Mouse (Mus musculus): ENCODE measurements around the gene Calcrl. TPM values are rescaled to one million over a fixed set of nuclear protein-coding genes. Genes with fewer than 3 reads are reported as not detected.

The Calcrl gene
- total and polyA plus RNA-seq, 2 experiments from 2014 or later, result 26.5 to 78.2 TPM

GRCm38 (mm10) chr2:84462411-84462810, 37.2 kb upstream of the Calcrl start:
- ATAC-seq (ENCODE audit: insufficient read depth, low read depth) (no peak), DNase-seq (ENCODE audit: low spot score) (no peak)
- WGBS, result 74% methylated on average over 3 of the region's 3 CpGs
- Histone ChIP-seq H3K4me1 (ENCODE audit: control insufficient read depth, insufficient read depth) (peaks cover 9% of the 10 kb centered on the region; the same call in 1 of the 2 replicates), H3K9me3 (replicated peaks; ENCODE audit: control insufficient read depth, low read length) (no peaks in the 10 kb centered on the region), H3K27me3 (ENCODE audit: control insufficient read depth, insufficient read depth, low read length) (no peaks in the 10 kb centered on the region), H3K27ac (ENCODE audit: low read depth) (no peak overlapping the region), H3K4me2 (ENCODE audit: low read depth, low read length) (no peak overlapping the region), H3K4me3 (ENCODE audit: low read depth, low read length) (no peak overlapping the region), H3K9ac (replicated peaks; ENCODE audit: low read depth, low read length) (no peak overlapping the region), H3K36me3 (replicated peaks; ENCODE audit: control insufficient read depth, insufficient read depth, low read length) (0 out of 2 replicates have a peak, but pooled peaks cover 4% of the 10 kb centered on the region)
- no peak for TF ChIP-seq CTCF (IDR thresholded peaks at IDR 0.05; ENCODE audit: low read depth)
- no peak for TF ChIP-seq EP300 (IDR thresholded peaks at IDR 0.05; ENCODE audit: low read depth)

- 45% methylated on average over 11 of the region's 11 CpGs for WGBS
- DNase-seq (ENCODE audit: low spot score) (peak; percentile 64), ATAC-seq (ENCODE audit: insufficient read depth, low read depth) (peak; percentile 59; the same call in 1 of the 2 replicates)
- Histone ChIP-seq H3K27ac (ENCODE audit: low read depth) (peak overlapping the region; percentile 18), H3K36me3 (replicated peaks; ENCODE audit: control insufficient read depth, insufficient read depth, low read length) (peaks cover 10% of the 10 kb centered on the region; the same call in 1 of the 2 replicates), H3K4me1 (ENCODE audit: control insufficient read depth, insufficient read depth) (peaks cover 3% of the 10 kb centered on the region; the same call in 1 of the 2 replicates), H3K4me2 (ENCODE audit: low read depth, low read length) (no peak overlapping the region; the same call in 1 of the 2 replicates), H3K9me3 (replicated peaks; ENCODE audit: control insufficient read depth, low read length) (no peaks in the 10 kb centered on the region), H3K27me3 (ENCODE audit: control insufficient read depth, insufficient read depth, low read length) (no peaks in the 10 kb centered on the region), H3K9ac (replicated peaks; ENCODE audit: low read depth, low read length) (no peak overlapping the region), H3K4me3 (ENCODE audit: low read depth, low read length) (no peak overlapping the region)
- TF ChIP-seq CTCF (IDR thresholded peaks at IDR 0.05; ENCODE audit: low read depth) (no peak), EP300 (IDR thresholded peaks at IDR 0.05; ENCODE audit: low read depth) (no peak)
These were observed 34.5 kb upstream of the Calcrl start for GRCm38 (mm10) chr2:84459651-84460177.

GRCm38 (mm10) chr2:84457221-84457620, 32.0 kb upstream of the Calcrl start:
- ATAC-seq (ENCODE audit: insufficient read depth, low read depth) (no peak), DNase-seq (ENCODE audit: low spot score) (no peak)
- Histone ChIP-seq H3K4me2 (ENCODE audit: low read depth, low read length) (no peak overlapping the region), H3K9ac (replicated peaks; ENCODE audit: low read depth, low read length) (no peak overlapping the region), H3K27me3 (ENCODE audit: control insufficient read depth, insufficient read depth, low read length) (no peaks in the 10 kb centered on the region), H3K36me3 (replicated peaks; ENCODE audit: control insufficient read depth, insufficient read depth, low read length) (peaks cover 8% of the 10 kb centered on the region), H3K27ac (ENCODE audit: low read depth) (no peak overlapping the region), H3K9me3 (replicated peaks; ENCODE audit: control insufficient read depth, low read length) (no peaks in the 10 kb centered on the region), H3K4me1 (ENCODE audit: control insufficient read depth, insufficient read depth) (peaks cover 3% of the 10 kb centered on the region; the same call in 1 of the 2 replicates), H3K4me3 (ENCODE audit: low read depth, low read length) (no peak overlapping the region)
- 48% methylated on average over 6 of the region's 6 CpGs for WGBS
- TF ChIP-seq CTCF (IDR thresholded peaks at IDR 0.05; ENCODE audit: low read depth) (no peak), EP300 (IDR thresholded peaks at IDR 0.05; ENCODE audit: low read depth) (no peak)

- Histone ChIP-seq H3K9me3 (replicated peaks; ENCODE audit: control insufficient read depth, low read length) (no peaks in the 10 kb centered on the region), H3K9ac (replicated peaks; ENCODE audit: low read depth, low read length) (no peak overlapping the region), H3K4me1 (ENCODE audit: control insufficient read depth, insufficient read depth) (peaks cover 3% of the 10 kb centered on the region; the same call in 1 of the 2 replicates), H3K27ac (ENCODE audit: low read depth) (peak overlapping the region; percentile 33; the same call in 1 of the 2 replicates), H3K4me3 (ENCODE audit: low read depth, low read length) (no peak overlapping the region), H3K4me2 (ENCODE audit: low read depth, low read length) (peak overlapping the region; percentile 25; the same call in 1 of the 2 replicates), H3K27me3 (ENCODE audit: control insufficient read depth, insufficient read depth, low read length) (no peaks in the 10 kb centered on the region), H3K36me3 (replicated peaks; ENCODE audit: control insufficient read depth, insufficient read depth, low read length) (peaks cover 13% of the 10 kb centered on the region)
- ATAC-seq (ENCODE audit: insufficient read depth, low read depth), result peak; percentile 72
- peak; percentile 89 for DNase-seq (ENCODE audit: low spot score)
- WGBS, result 6% methylated on average over 5 of the region's 5 CpGs
- peak; percentile 90 for TF ChIP-seq CTCF (IDR thresholded peaks at IDR 0.05; ENCODE audit: low read depth)
- no peak for TF ChIP-seq EP300 (IDR thresholded peaks at IDR 0.05; ENCODE audit: low read depth)
These were observed 30.1 kb upstream of the Calcrl start for GRCm38 (mm10) chr2:84455236-84455799.

- Histone ChIP-seq H3K4me3 (ENCODE audit: low read depth, low read length) (no peak overlapping the region), H3K27ac (ENCODE audit: low read depth) (peak overlapping the region; percentile 33), H3K36me3 (replicated peaks; ENCODE audit: control insufficient read depth, insufficient read depth, low read length) (peaks cover 13% of the 10 kb centered on the region), H3K9me3 (replicated peaks; ENCODE audit: control insufficient read depth, low read length) (no peaks in the 10 kb centered on the region), H3K4me2 (ENCODE audit: low read depth, low read length) (no peak overlapping the region), H3K4me1 (ENCODE audit: control insufficient read depth, insufficient read depth) (peaks cover 3% of the 10 kb centered on the region; the same call in 1 of the 2 replicates), H3K9ac (replicated peaks; ENCODE audit: low read depth, low read length) (no peak overlapping the region), H3K27me3 (ENCODE audit: control insufficient read depth, insufficient read depth, low read length) (no peaks in the 10 kb centered on the region)
- TF ChIP-seq EP300 (IDR thresholded peaks at IDR 0.05; ENCODE audit: low read depth), result no peak
- TF ChIP-seq CTCF (IDR thresholded peaks at IDR 0.05; ENCODE audit: low read depth), result no peak
- 49% methylated on average over 10 of the region's 10 CpGs for WGBS
- no peak for DNase-seq (ENCODE audit: low spot score)
- ATAC-seq (ENCODE audit: insufficient read depth, low read depth), result peak; percentile 52; the same call in 1 of the 2 replicates
These were observed 29.5 kb upstream of the Calcrl start for GRCm38 (mm10) chr2:84454551-84455235.

All from heart, postnatal 0 days (tissue).